Mouse (Mus musculus) heart, adult 8-10 months (tissue): ENCODE results near the gene Mettl14. TPM values are rescaled to one million over a fixed set of nuclear protein-coding genes. Genes with fewer than 3 reads are reported as not detected.
A peak's percentile ranks its signal among the peaks of the same experiment; 100 is the strongest.
"Not testable (repeated sequence)": the region's sequence is repeated elsewhere in the genome, so short reads cannot be mapped to it uniquely, and the experiment has no call there.

Source experiments
- DNase-seq: peaks from one replicate; pipeline ENCODE4 v3.0.0; 2022; ENCODE audit warnings: low spot score
- total RNA-seq, 4 experiments: library from RNA; stranded (reverse); gene quantifications; 2 replicates each; pipeline ENCODE4 v1.2.4; 2022

The Mettl14 gene
- total RNA-seq, 4 experiments from 2014 or later = 11.4 to 13.1 (median 12.1) TPM

DNA sequence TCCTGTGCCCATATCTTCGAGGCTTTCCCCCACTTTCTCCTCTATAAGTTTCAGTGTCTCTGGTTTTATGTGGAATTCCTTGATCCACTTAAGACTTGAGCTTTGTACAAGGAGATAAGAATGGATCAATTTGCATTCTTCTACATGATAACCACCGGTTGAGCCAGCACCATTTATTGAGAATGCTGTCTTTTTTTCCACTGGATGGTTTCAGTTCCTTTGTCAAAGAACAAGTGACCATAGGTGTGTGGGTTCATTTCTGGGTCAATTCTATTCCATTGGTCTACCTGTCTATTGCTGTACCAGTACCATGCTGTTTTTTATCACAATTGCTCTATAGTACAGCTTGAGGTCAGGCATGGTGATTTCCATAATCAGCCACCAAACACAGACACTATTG lies 19.1 kb downstream of the Mettl14 start:
- DNase-seq = not testable (repeated sequence)

DNA sequence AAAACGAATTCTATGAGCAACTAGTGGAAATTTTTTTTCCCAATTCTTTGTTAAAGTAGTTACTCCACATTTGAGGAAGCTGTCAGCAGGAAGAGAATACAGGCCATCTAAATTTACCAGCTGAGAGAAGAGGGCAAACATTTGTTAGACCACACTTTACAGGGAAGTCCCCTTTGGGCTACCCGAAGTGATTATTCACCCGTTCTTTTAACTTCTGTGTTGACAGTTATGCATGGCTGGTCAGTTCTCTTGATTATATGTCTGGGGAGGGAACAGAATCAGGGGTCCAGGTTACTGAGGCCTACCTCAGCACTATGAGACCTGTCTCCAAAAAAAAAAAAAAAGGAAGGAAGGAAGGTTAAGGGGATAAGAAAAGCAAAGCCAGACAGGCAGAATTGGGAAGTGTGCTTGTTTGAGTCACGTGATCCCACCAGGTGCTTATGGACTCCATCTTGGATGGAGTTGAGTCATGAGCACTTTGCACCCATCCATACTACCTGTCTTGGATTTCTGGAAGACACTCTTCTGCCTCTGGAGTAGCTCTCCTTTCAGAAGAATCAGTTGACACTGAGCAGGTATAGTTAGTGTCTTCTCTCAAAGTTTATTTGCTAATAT lies 29.4 kb downstream of the Mettl14 start:
- no peak for DNase-seq

DNA sequence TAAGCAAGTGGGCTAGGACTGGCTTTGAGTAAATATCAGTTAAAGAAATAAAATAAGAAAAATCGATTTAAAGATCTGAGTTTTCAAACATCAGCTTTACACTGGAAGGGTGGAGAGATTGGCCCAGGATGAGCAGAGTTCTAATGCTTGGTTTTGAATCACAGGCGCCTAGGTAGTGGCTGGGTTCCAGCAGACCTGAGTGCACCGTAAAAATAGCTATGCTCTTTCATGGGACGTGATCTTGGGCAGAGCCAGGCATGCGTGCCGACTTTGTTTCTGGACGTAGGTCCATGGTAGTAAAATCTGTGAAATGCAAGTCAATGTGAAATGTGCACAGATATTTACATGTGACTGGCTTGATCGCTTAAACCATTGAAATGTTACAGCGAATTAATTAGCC lies 31.5 kb downstream of the Mettl14 start:
- peak; percentile 44 for DNase-seq

DNA sequence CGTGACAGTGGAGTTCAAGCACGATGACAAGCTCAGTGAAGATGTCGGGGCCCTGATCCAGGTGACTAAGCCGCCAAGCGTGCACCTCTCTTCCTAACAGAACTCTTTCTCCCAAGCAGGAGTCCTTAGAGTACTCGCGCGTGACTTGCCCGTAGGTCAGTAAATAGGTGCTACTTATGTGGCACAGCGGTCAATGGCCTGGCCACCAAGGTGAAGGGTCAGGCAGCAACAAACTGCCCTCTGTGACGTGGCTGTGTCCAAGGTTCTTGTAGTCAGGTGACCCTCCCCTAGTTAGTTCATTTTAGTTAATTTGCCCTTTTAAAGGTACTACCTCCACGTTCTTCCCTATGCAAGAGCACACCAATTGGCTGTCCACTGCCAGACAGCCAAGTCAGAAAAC lies 32.2 kb downstream of the Mettl14 start:
- DNase-seq = no peak

DNA sequence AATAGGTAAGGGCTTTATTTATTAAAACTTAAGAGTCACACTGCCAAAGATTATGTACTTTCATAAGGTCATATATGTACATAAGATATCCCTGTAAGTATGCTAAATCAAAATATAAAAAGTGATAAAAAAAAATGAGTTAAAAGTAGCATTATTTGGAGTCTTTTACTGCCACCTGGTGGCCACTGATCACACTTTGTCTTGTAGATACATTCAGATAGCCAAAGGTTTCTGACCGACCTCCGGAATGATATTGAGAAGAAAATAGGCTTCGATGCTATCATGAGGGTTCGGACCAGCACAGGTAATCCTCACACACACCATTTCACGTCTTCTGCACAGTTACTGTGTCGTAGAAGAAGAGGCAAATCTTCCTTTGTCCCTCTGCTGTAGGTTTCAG lies 32.7 kb downstream of the Mettl14 start:
- peak; percentile 55 for DNase-seq

DNA sequence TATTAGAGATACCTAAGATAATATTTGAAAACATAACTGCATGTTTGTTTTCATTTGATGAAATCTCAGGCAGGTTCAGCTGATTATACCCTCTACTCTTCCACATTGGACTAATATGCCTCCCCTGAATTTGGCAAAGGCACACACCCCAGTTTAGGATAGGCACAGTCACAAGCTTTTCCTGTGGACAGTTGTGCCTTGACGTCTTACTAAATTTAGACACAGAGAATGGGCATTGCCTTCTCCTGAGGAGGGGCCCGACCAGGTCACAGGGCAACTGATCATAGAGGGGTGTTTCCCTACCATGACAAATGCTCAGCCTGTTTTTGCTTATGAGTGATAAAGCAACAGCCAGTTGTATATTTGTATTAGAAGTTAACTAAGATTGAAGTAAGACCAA lies 34.4 kb downstream of the Mettl14 start:
- DNase-seq = peak; percentile 41

DNA sequence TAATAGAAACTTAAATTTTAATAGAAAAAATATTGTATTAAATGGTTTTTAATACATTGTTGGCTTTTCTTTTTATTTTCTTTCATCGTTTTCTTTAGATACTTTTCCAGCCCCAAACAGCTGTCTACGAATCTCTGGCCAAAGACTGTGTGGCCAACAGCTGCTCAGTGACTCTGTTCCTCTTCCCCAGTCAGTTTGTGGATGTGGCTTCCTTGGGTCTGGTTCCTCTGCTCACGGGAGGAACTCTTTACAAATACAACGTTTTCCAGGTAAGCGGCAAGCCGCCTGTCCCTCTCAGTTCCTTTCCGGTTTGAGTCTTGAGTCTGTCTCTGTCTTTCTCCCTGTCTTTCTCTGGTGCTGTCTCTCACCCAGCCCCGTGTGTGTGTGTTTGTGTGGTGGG lies 35.3 kb downstream of the Mettl14 start:
- DNase-seq = no peak

DNA sequence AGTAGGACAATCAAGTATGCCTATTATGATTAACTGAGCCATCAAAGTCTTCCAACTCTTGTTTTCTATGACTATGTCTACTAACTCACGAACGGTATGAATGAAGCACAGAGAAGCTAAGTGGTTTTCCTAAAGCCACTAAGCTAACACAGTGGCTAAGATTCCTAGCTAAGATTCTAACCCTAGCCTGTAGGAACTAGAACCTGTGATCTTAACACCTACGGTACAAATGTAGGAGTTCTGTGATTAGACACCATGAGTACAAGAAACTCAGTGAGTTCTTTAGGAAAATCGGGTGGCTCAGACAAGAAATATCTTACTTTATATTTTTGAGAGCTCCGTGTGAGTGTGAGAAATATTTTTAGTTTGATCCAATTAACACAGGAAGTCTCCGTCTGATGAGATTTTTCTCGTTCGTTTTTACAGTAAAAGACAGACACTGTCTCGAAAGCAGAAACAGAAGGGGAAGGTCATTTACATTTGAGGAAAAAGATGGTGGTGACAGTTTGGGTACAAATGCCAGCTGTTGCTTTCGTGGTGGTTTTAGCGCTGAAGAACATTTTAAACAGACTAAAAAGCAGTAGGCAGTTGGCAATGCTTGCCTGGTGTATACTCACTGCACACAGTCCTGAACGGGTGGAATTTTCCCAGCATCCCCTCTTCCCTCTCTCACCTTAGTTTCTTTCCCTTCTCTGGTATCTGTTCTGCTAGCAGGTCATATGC lies 37.7 kb downstream of the Mettl14 start:
- DNase-seq = no peak

DNA sequence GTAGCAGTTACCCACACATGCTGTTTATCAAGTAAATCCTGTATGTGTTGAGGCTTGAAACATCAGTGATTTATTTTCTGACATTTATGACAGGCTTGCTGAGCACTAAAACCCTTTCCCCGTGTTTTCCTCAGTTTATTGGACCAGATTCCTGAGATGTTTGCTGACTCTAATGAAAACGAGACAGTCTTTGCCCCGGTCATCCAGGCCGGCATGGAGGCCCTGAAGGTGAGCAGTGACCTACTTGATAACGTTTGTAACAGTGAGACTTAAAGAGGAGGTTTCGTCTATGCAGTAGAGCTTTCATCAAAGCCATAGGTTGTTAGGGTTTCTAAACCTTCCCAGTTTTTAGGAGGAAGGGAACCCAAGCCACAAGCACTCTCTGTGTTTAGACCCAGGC lies 42.2 kb downstream of the Mettl14 start:
- DNase-seq = no peak

DNA sequence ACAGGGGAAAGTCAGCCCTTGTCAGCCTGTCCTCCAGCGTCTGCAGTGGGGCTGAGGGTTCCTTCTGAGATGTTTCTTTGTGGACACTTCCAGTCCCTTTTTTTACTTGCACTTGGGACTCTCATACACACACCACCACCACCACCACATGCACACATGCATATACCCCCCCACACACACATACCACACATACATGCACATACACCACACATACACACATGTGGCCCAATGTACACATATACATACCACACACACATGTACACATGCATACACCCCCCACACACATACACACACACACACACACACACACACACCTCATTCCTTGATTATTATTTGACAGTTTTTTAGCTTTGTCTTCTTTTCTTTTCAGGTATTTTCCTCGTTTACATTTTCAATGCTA lies 44.9 kb downstream of the Mettl14 start:
- no peak for DNase-seq

DNA sequence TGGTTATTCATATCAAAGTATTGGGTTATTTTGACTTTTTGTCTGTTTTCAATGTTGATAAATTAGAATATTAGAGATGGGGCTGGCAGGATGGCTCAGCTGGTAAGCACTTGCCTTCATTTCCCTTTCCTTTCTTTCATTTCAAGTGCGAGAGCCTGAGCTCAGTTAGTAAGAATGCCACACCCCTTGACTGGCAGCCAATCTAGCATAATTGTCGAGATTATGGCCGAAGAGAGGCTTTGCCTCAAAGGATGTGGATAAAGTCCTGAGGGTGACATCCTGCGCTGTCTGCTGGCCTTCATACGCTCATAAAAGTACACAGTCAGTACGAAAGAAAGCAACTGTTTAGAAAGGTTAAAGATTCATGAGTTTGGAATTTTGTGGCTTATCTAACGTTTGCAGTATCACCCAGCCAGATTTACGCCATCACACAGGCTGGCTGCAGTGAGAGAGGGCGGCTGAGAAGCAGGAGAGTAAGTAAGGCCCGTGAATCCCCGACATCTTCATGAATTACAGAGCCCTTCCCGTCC lies 47.2 kb downstream of the Mettl14 start:
- DNase-seq = no peak

DNA sequence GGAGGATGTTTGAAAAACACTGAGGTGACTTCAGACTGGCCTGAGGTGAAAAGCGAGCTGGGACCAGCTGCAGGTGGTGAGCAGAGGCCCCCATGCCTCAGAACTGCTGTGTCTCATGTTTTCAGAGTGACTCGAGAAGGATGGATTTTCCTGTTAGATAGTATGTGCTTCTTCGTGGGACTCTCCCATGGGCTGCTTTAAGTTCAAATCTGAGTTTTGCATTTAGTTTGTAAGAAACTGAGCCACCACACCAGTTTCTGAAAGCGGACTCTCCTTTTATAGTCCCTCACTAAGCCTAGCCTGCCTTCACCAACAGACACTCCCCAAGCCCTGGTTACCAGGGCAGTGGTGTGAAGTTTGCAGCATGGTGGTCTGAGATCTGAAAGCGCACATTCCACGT lies 48.1 kb downstream of the Mettl14 start:
- DNase-seq = no peak

DNA sequence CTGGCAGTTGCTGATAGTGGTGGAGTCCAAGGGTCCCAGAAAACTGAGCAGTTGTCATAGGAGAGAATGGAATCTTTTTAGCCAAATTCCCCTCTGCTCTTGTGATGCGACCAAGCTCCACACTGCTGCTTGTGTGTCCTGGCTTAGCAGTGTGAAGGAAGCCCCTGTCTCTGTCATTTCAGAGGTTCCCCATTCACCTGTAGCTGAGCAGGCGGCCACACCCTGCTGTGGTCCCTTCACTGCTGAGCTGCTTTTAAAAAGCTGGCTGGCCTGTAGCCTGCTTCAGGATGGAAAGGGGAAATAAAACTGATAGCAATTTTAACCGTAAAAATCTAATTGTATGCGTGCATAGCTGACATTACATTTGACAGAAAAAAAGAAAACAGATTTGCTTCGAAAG lies 49.0 kb downstream of the Mettl14 start:
- no peak for DNase-seq

DNA sequence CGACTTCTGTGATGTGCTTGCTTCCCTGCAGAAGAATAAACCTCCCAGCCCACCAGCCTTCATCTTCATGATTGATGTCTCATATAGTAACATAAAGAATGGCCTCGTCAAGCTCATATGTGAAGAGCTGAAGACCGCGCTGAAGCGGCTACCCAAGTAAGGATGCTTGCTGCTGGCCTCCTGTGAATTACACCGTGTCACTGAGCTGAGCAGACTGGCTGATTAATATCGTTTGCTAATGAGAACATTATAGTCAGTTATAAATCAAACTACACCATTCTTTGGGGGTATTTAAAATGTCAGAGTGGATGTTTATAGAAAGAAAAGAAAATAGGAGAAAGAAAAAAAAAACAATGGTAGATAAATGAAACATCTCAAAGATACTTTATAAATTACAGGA lies 49.5 kb downstream of the Mettl14 start:
- no peak for DNase-seq

DNA sequence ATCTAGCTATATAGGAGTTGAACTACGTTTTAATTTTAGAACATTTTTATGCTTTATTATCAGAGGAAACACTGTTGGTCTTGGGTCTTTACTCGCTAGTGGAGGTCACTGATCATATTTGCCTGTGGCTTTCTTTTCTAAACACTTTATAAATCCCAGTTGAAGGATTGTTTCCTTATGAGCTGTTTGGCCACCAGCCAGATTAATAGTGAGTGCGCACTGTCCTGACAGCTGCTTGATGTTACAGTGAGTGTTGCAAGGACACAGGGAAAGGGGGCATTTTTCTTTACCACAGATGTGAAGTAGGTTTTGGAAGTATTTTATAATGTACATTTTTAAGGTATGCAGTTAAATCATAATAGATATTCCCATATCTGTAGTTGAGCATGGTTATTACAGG lies 50.4 kb downstream of the Mettl14 start:
- peak; percentile 50 for DNase-seq

DNA sequence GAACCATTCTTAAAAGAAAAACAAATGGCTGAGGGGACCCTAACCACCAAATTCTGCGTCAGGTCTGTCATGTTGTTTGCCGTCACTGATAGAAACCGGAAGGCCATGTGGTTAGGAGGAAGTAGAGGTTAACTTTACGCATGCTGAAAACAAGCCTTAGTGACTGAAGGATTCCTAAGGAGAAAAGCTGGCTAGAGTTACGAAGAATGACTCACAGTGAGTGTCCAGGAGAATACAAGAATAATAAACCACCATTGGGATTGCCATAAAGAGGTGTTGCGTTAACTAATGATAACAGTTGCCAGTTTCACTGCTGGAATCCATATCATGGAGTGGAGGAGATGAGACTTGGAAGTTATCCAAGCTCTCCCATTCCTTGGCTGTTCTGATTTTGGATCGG lies 51.0 kb downstream of the Mettl14 start:
- DNase-seq = no peak

DNA sequence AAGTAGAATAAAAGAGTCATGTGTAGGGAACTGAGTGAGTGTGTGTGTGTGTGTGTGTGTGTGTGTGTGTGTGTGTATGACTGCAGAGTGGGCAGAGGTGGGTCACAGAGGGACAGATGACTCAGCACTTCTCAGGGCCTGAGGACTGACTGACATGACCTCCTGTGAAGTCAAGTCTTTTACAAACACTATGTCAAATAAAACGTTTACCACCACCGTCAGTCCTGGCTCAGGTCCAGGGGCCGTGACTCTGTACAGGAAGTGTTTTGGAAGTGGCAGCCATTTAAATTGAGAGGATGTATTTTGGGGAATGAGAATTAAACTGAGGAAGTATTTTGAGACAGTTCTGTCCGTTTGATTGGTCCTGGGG lies 52.9 kb downstream of the Mettl14 start:
- DNase-seq = no peak

DNA sequence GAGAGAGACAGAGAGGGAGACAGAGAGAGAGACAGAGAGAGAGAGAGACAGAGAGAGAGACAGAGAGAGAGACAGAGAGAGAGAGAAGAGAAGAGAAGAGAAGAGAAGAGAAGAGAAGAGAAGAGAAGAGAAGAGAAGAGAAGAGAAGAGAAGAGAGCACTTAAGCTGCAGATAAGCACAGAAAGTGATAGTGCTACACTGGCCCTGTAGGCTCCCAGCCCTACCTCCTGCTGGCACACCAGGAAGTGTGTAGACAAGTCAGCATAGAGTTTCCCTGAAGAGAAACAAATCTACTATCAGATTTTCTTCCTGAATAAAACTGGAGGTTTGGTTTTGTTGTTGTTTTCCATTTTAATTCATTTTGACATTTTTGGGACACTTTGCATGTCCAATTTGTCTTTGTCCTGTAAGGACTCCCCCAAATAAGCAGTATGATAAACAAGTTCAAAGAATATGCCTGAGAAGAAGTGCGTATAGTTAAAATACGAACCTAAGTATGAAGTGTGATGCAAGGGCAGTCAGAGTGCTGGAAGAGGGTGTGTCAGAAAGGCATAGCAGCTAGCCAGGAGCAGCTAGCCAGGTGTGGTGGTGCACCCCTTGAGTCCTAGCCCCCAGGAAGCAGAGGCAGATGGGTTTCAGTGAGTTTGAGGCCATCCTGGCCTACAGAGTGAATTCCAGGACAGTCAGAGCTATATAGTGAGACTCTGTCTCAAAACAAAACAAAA lies 53.4 kb downstream of the Mettl14 start:
- no peak for DNase-seq

DNA sequence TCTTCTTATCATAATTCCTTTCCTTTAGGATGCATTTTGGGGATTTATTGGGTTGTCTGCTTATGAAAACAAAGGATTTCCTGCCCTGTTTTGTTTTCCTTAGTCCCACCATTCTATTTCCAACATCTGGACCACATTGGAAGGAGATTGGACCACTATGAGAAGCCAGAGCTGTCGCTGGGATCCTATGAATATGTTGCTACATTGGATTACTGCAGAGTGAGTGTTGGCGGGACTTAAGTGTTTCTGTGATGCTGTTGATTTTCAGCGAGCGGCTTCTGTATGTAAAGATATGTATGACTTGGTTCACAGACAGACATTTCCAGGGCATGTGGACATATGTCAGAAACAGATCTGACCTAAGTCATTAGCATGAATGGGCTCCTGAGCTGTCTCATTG lies 55.7 kb downstream of the Mettl14 start:
- no peak for DNase-seq

DNA sequence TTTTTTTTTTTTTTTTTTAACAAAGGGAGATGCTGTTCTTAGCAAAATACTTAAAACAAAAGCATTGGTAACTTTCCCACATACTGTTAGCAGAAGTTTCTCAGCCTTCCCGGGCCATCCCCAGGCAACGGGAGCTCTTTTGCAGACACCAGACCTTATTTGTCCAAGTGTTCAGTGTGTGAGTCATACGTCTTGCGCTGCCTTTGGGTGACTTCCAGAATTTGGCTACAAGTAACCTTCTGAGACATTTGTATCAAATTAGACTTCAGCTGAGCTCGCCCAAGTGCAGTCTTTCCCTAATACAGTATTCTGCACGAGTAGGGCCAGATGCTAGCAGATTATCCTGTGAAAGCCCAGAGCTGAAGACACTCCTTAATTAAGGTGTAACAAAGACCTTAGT lies 56.7 kb downstream of the Mettl14 start:
- DNase-seq = peak; percentile 81

DNA sequence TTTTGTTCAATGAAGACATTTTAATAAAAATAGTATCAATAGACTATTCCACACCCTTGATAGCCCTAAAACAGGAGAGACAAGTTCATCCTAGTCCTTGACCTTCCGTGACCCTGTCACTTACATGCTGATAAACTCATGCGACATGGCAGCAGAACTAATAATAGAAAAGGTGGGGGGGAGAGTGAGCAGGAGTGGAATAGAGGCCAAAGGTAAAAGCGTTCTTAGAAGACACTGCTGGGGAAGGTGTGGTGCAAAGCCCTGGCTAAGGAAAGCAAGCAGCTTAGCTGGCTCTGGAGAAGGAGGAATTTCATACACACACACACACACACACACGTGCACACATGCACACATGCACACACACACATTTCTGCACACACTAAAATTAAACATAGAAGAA lies 61.6 kb downstream of the Mettl14 start:
- no peak for DNase-seq

DNA sequence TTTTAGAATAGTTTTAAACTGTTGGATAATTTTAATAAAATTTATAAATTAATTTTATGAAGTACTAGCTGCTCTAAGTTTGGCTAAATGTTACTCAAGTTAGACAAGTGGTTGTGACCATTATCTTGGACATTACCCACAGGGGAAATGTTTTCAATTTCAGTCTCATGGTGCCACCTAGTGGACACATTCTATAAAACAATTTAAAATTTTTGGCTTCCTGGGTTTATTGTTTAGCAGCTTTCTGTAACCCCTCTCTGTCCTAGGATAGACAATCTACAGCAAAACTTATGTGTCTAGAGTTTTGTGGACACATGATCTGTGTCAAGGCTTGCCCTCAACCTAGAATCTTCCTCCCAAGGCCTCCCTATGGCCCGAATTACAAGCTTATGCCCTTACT lies 63.8 kb downstream of the Mettl14 start:
- DNase-seq = peak; percentile 84

DNA sequence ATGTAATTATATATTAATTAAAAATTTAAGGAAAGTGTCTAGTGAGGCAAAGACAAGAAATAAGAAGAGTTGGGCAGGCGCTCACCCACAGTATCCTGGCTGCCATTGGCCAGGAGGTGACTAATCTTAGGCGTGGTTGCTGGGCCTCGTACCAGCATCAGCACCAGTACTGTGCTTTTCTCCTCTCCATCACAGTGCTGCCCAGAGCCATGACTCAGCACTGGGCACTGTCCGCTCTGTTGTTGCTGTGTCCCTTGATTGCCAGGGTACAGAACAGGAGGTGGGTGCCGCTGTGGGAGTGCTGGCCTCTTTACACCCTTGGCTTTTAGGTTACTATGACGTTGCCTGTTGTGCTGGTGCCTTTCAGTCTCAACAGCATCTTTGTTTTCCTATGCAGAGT lies 64.3 kb downstream of the Mettl14 start:
- peak; percentile 72 for DNase-seq
